Mouse (Mus musculus) cerebellum, postnatal 14 days (tissue): ENCODE data around the gene Mgat4a.

Source experiments
- DNase-seq, 2 experiments: peaks; one replicate each; pipeline ENCODE4 v3.0.0; 2021; ENCODE audit warnings: mixed read lengths in 2 of 2

Gene Mgat4a

GRCm38 (mm10) chr1:37491672-37492071, 49.1 kb downstream of the Mgat4a start:
- no peak for DNase-seq

- no peak for DNase-seq
Measured at GRCm38 (mm10) chr1:37490691-37491212, 50.1 kb downstream of the Mgat4a start.

GRCm38 (mm10) chr1:37488531-37488930, 52.3 kb downstream of the Mgat4a start:
- no peak for DNase-seq

- no peak for DNase-seq
Measured at GRCm38 (mm10) chr1:37486994-37487393, 53.8 kb downstream of the Mgat4a start.

GRCm38 (mm10) chr1:37486439-37486838, 54.4 kb downstream of the Mgat4a start:
- no peak for DNase-seq

- DNase-seq: no peak
Measured at GRCm38 (mm10) chr1:37484612-37485011, 56.2 kb downstream of the Mgat4a start.

- no peak for DNase-seq
Measured at GRCm38 (mm10) chr1:37481331-37481730, 59.5 kb downstream of the Mgat4a start.

- no peak for DNase-seq
Measured at GRCm38 (mm10) chr1:37480731-37481130, 60.1 kb downstream of the Mgat4a start.

GRCm38 (mm10) chr1:37479759-37480158, 61.1 kb downstream of the Mgat4a start:
- no peak for DNase-seq

GRCm38 (mm10) chr1:37479074-37479473, 61.7 kb downstream of the Mgat4a start:
- peak; percentile 31 to 63 for DNase-seq

- no peak for DNase-seq
Measured at GRCm38 (mm10) chr1:37478416-37478815, 62.4 kb downstream of the Mgat4a start.

- peak in 1 of 2 experiments; percentile 46 for DNase-seq
Measured at GRCm38 (mm10) chr1:37477928-37478327, 62.9 kb downstream of the Mgat4a start.

GRCm38 (mm10) chr1:37477250-37477649, 63.6 kb downstream of the Mgat4a start:
- no peak for DNase-seq

GRCm38 (mm10) chr1:37475312-37475711, 65.5 kb downstream of the Mgat4a start:
- DNase-seq: no peak

- no peak for DNase-seq
Measured at GRCm38 (mm10) chr1:37474634-37475190, 66.1 kb downstream of the Mgat4a start.

GRCm38 (mm10) chr1:37474046-37474445, 66.8 kb downstream of the Mgat4a start:
- peak in 1 of 2 experiments; percentile 29 for DNase-seq

- DNase-seq: no peak
Measured at GRCm38 (mm10) chr1:37473251-37473650, 67.6 kb downstream of the Mgat4a start.

GRCm38 (mm10) chr1:37471179-37472148, 69.4 kb downstream of the Mgat4a start:
- peak in 1 of 2 experiments; percentile 26 for DNase-seq

- DNase-seq: no peak
Measured at GRCm38 (mm10) chr1:37469007-37469406, 71.8 kb downstream of the Mgat4a start.

GRCm38 (mm10) chr1:37467806-37468205, 73.0 kb downstream of the Mgat4a start:
- DNase-seq: no peak

- no peak for DNase-seq
Measured at GRCm38 (mm10) chr1:37466322-37466995, 74.4 kb downstream of the Mgat4a start.

- no peak for DNase-seq
Measured at GRCm38 (mm10) chr1:37464878-37465452, 75.9 kb downstream of the Mgat4a start.

GRCm38 (mm10) chr1:37457546-37457945, 83.3 kb downstream of the Mgat4a start:
- DNase-seq: no peak
